Mouse (Mus musculus) 416B (cell line): Measurements from ENCODE around the gene Magix.
"Not testable (repeated sequence)": the region's sequence is repeated elsewhere in the genome, so short reads cannot be mapped to it uniquely, and the experiment has no call there.

Experiments
- DNase-seq: peaks from one replicate; pipeline ENCODE4 v3.0.0; 2011; ENCODE audit warnings: low read depth

Gene Magix

DNA sequence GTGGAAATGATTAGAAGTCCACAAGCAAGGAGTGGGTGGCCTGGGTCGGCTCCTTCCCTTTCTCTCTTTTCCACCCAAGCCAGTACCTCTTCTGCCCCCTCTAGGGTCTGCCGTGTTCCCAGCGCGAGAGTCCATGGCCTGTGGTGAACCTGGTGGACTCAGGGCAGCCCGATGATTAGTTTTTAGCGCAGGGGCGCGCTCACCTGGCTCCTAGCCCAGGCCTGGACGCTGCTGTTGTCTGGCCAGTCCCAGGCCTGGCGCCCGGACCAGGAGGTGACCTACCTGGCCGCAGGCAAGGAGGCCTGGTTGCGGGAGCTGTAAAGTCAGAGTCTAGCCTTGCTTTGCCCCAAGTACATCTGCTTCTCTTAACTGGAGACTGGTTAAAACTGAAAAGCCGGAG lies at the start of gene Magix:
Gene Magix (minus strand): TSS at position 388 of the 400 bp plus-strand sequence.
- DNase-seq = no peak

DNA sequence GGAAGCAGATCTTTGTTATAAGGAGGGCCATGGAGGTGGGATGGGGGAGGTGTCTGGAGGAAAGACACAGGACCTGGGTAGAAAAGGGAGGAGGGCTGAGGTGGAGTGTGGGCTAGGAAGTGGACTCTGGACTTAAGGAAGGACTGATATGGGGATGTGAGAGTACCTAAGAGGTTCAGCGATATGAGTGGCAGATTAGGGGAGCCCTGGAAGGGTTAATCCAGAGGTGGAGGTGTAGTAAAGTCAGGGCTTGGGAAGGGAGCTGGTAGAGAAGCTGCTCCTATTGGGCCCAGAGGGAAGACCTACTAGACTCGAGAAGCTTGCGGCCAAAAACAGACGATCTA lies 47.8 kb upstream of the Magix start:
- no peak for DNase-seq

DNA sequence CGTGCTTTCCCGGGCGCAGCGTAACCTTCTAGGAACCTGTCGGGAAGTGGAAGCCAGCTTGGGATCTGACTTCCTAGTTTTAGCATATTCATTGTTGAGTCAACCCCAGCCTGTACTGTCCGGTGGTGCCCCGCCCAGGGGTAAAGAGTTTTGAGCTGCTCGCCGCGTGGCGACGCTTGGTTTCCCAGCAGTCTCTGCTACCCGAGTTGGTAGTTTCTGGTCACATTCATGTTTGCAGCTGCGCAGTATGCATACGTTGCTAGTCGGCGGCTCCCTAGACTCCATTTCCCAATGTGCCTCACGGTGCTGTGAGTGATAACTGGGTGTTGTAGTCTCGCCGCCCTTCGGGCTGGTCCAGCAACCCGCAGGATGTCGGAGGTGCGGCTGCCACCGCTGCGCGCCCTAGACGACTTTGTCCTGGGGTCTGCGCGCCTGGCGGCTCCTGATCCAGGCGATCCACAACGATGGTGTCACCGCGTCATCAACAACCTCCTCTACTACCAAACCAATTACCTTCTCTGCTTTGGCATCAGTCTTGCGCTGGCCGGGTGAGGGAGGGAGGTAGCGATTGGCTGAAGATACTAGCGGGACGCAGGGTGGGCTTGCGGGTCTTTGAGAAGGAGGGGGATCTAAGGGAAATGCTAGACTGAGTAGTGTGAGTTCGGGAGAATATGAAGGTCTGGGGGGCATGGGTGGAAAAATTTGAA lies 47.3 kb upstream of the Magix start, which contains the start of gene Praf2:
Gene Praf2 (plus strand): TSS at position 225 of the 707 bp plus-strand sequence.
- peak; percentile 92 for DNase-seq

DNA sequence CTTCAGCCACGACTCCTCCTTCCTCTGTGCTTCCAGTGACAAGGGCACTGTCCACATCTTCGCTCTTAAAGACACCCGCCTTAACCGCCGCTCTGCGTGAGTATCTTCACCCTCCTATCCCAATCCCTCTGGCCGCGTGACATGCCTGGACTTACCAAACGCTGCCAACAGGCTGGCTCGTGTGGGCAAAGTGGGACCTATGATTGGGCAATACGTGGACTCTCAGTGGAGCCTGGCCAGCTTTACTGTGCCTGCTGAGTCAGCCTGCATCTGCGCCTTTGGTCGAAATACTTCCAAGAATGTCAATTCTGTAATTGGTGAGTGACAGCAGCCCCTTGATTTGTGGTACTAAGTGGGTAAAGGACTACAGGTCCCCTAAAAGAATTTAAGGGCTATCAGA lies 46.1 kb upstream of the Magix start:
- peak; percentile 21 for DNase-seq

DNA sequence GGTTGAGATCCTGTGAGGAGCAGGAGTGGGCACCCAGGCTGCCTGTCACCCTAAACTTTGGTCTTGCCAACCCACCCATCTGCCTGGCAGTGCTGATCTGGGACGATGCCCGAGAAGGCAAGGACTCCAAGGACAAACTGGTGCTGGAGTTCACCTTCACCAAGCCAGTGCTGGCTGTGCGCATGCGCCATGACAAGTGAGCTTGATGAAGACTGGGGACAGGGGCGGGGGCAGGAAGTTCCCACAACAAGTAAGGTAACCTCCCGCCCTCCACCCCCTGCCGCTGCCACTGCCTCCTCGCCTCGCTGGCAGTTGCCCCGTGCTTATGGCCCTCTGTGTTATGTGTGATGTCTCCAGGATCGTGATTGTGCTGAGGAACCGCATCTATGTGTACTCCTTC lies 44.8 kb upstream of the Magix start:
- DNase-seq = no peak

DNA sequence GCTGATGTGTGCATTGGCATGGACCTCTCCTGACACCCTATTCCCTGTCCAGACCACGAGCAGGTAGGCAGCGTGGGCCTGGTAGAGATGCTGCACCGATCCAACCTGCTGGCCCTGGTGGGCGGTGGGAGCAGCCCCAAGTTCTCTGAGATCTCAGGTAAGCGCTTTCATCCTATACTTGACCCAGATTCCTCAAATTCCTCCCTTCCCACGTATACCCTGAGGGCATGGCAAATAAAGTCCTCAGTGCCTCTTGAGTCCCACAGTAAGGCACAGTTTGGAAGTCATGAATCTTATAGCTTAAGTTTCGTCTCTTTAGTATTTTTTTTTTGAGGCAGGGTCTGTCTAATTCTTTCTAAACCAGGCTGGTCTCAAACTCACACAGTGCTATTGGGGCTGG lies 43.1 kb upstream of the Magix start:
- no peak for DNase-seq

DNA sequence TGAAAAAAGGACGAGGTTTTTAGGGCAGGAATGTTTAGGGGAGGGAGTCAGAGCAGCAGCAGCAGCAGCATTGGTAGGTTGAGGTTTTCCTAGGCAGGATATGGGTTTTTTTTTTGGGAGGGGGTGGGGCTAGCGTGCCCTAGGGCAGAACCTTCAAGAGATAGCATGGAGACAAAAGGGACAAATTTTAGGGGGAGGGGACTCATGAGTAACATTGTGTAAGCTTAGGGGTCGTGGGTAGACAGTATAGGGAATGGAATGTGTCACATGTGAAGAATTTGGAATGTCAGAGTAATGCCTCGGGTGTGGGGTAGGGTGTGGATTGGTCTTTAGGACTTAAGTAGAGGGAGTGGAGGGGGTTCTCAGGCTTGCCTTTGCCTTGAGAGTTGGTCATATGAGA lies 41.6 kb upstream of the Magix start:
- peak; percentile 60 for DNase-seq

DNA sequence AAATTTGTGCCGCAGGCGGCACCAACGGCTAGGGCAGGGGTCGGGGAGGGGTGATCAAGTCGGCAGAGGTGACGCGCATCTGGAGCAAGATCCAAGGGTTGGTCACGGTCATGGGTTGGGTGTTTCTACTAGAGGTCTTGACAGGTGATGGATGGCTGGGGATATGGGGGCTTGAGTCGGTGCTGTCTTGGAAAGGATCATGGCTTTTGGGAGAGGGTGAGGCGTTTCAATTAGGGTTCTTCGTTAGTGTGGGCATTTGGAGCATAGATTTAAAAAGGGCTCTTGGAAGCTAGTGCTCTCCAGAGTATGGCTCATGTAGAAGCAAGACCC lies 41.2 kb upstream of the Magix start:
- DNase-seq = no peak

DNA sequence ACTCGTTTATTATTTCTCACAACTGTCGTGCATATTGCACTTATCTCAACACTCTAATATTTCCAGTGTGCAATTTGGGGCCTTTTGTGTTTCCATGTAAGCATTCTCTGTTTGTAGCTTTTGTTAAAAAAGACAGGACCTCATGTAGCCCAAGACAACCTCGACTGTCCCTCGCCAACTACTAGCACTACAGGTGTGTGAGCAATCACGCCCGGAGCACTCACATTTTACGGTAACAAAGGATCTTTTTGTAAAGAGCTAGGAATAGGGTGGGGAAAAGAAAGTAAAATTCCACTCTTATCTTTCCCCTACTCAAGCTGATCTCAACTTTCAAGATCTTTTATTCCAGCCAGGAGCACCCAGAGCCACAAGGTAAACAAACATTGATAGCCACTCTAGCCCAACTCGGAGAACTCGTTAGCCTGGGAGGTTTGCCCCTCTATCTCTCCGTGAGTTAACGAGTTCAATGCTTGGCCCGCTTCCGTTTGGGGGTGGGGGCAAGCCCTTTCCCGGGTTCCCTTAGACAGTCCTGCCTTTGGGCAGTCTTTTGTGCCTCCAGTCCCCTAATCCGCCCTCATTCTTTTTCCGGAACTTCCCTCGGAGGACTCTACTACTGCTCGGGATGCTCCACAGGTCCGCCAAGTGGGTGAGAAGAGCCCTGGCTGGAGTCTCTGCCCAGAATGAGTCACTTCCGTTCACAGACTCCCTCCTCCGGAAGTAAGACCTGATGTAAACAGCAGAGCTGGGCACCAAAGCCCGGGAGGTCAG lies 40.6 kb upstream of the Magix start, which contains the start of gene Gm45208:
Gene Gm45208 (plus strand): TSS at position 732 of the 768 bp plus-strand sequence.
- peak; percentile 93 for DNase-seq

DNA sequence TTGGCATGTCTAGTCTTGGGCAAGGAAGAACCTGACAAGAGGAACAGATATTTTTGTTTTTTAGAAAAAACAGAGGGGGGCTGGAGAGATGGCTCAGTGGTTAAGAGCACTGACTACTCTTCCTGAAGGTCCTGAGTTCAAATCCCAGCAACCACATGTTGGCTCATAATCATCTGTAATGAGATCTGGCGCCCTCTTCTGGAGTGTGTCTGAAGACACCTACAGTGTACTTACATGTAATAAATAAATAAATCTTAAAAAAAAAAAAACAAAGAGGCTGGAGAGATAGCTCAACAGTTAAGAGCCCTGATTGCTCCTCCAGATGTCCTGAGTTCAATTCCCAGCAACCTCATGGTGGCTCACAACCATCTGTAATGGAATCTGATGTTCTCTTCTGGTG lies 35.0 kb upstream of the Magix start:
- DNase-seq = peak; percentile 56

DNA sequence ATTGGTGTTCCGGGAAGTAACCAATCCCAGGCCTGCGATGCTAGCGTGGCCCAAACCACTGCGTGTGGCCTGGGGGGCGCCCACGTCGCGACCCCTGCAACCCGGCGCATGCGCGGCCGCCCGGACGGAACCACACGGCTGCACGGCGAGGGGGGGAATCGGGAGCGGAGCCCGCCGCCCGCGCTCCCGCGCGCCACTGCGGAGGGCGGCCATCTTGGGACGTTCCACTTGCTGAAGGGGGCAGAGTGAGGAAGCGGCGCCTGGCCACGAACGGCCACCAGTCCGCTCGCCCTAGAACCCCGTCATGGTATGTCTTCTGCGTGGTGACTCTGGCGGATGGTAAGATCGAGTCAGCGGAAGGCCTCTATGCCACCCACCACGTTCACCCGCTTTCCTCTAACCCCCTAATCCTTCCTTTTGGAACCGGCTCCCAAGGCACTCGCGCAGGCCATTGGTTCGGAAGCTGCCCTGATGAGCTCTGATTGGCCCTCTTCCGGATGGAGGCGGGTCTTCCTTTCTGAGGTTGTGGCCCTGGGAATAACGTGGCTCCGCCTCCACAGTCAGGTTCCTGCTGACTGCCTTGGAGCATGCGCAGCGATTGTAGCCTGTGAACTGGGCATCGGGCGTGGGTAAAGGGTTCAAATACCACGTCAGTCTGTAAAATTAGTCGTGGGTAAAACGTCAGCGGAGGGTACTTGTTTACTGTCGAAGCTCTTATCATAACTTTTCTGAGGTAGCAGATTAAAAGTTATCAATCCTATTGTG lies 33.3 kb upstream of the Magix start, which contains the start of gene Wdr45:
Gene Wdr45 (plus strand): TSS at position 199 of the 765 bp plus-strand sequence.
- peak; percentile 97 for DNase-seq

DNA sequence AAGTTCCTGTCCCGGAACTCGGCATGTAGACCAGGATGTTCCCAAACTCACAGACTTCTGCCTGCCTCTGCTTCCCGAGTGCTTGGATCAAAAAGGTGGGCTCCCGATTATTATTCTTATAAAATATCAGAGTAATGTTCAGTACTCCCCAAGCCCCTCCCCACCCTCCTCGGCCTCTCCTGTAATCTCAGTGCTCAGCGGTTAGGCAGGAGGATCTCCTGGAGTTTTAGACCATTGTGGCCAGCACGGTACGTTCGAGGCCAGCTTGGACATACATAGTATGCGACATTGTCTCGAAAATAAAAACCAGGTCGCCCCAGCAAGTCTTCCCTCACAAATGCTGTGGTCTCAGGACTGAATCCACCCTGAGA lies 32.7 kb upstream of the Magix start:
- DNase-seq = not testable (repeated sequence)

DNA sequence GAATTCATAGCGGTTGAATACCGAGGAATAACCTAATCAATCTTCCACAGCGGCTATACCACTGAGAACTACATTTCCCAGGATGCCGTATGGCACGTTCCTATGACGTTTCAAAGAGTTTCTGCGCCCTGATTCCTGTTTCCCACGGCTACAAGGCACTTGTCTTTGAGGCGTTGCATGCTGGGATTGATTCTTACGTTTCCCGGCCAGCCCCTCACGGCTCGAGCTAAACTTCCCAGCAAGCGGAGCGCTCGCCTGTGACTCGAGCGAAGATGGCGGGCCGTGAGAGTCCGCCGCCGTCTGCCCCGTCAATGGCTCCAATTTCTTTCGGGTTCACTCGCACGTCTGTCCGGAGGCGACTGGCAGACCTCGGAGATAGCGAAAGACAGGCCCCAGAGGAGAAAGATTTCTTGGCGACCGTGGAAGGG lies 15.9 kb upstream of the Magix start, which contains the start of gene Gpkow:
Gene Gpkow (plus strand): TSS at position 178 of the 428 bp plus-strand sequence.
- peak; percentile 94 for DNase-seq

DNA sequence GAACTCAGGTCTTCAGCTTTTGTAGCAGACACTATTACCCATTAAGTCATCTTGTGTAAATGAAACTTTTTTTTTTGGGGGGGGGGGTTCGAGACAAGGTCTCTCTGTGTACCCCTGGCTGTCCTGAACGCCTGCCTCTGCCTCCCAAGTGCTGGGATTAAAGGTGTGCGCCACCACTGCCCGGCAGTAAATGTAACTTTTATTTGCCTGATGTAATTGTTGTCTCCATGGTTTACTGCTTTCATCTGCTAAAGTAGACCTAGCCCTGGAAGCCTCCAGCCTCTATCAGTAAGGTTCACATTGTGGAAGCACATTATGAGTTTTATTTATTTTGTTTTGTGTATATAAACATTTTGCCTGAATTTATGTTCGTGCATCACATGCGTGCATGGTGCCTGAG lies 15.5 kb upstream of the Magix start:
- DNase-seq = no peak

DNA sequence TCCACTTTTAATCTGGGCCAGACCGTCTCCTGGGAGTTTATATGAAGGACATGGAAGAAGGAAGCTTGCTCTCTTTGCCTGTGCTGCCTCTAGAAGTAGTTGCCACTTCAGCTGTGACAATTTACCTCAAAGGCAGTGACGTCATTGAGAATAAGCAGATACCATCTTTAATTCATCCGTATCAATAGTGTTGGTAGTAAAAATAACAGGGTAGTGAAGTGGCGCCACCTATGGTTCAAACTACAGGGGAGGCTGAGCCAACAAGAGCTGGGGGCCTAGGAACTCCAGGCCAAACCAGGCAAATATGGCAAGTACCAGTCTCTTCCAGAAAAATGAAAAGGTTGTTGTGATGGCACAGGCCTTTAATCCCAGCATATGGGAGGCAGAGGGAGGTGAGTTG lies 11.8 kb upstream of the Magix start:
- DNase-seq = peak; percentile 68

DNA sequence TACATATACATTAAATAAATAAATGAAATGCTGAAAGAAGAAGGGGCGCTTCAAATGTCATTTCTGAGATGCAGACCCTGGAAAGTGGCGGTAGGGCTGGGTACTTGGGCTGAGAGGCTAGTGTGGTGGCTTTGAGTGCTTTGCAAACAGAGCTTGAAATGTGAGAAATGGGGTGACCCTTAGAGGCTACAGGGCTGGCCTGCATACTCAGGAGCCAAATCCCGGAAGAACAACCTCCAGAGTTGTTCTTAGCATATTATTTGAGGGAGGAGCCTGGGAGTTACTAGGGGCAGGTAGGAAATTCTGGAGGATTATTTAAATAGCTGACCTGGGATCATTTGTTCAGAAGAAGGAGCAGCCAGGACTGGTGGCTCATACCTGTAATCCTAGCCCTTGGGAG lies 9.4 kb upstream of the Magix start:
- no peak for DNase-seq

DNA sequence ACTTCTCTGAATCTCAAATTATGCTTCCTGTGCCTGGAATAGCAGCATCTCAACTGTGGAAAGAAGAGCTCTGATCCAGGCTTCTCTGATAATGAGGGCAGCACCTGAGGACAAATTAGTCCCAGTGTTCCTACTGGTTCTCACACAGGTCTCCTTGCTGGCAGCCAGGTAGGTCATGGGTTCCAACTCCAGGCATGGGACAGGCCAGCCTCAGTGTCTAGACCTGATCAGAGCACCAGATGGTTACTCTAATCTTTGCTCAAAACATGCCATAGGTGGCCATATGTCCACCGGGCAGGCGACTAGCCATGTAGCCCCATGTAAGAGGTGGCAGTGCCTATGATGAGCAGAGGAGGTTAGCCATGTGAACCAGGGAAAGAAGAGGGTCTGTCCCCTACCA lies 7.3 kb upstream of the Magix start:
- no peak for DNase-seq

DNA sequence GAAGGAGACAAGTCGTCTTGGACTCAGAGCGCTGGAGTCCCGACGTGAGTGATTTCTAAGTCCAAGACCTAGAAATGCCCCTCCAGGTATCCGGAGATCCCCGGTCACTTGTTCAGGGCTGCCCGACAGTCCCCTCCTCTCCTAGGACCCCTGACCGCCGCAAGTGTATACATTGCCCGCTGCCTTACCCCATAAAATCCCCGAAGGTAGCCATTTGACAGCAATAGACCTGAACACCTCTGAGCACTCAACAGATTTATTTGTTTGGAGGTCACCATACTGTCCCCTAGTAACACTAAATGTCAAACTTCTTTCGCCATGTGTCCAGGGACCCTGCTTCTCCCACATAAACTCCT lies 1.0 kb downstream of the Magix start:
- no peak for DNase-seq

DNA sequence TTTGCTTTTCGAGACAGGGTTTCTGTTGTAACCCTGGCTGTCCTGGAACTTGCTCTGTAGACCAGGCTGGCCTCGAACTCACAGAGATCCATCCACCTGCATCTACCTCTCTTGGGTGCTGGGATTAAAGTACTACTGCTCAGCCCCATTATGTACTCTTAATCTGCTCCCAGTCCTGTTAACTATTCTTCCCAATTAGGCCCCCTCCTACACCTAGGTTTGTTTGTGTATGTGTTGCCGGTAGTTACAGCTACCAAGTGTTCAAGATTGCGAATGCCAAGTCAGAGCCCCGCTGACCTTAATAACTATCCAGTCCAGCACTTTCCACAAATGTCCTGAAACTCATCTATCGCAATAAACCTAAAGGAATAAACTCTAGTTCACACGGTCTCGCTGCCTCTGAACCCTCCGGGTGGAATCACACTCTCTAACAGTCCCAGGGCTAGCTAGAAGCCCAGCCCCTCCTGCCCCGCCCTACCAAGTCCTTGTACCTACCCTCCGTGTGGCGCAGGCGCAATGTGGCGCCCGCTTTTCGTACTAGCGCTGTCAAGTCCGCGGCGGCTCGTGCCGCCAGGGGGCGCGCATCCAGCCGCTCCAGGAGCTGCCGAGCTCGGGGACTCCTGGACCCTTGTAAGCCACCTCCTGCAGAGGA lies 1.5 kb downstream of the Magix start:
- peak; percentile 93 for DNase-seq

DNA sequence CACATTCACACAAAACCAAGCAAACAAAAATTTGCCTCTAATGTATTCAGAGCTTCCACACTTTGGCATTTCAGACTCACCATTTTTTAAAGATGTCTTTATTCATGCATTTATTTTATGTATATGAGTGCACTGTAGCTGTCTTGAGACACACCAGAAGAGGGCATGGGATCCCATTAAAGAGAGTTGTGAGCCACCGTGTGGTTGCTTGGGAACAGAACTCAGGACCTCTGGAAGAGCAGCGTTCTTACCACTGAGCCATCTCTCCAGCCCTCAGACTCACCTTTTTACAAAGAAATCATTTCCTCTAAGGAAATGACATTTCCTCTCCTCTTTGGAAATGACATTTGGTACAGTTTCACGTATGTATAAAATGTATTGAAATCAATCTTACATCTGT lies 2.1 kb downstream of the Magix start:
- DNase-seq = peak; percentile 68

DNA sequence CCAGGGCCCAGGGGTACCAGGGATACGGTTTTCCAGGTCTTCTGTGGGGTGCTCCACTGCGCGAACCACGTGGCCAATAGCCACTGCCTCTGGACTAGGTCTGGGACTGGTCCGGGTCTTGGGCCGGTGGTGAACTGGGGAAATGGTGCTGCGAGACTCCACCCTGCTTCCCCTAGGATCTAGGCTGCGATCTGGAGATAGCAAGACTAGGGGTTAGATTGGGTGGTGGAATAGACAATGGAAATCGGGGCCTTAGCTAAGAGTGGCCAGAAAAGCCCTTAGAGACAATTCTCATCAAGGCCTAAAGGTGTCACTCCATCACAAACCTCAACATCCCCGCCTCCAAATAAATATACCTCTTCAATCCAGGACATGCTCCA lies 6.1 kb downstream of the Magix start:
- peak; percentile 63 for DNase-seq

DNA sequence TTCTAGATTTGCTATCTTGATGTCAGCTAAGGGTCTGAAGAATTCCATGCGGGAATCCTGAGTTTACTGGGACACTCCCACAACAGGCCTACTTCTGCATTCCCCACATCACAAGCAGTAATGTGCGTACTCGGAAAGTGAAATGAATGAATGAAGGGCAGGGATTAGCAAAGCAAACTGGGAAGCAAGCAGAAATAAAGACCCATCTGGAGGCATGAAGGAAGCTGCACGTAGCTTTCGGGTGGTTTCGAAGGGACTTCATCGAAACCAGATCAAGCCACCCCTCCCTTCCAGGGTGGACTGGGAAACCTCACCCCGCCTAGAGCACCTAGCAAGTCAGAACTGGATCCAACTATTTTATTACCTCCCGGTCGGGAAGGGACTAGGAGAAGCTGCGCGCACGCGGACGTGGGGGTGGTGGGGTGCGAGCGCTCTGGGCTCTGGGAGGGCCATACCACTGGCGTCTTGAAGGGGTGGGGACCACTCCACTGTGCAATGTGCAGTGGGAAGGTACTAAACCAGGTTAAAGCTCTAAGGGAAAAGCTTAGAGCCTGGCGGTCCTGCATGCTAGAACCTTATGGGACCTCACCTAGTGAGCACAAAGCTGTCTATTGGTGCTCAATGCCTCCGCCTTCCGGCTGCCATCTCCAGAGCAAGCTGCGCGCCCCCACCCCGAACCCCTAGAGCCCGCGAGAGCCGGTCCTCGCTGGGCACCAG lies 6.6 kb downstream of the Magix start:
- peak; percentile 66 for DNase-seq
